Mouse (Mus musculus) liver, postnatal 0 days (tissue): ENCODE measurements around the gene Slco1c1.

ENCODE experiments used
- CTCF ChIP-seq: sonication (generic); IDR thresholded peaks from 2 replicates; pipeline ENCODE4 v1.5.1; 2016; ENCODE audit warnings: antibody characterized with exemption, low read depth
- EP300 ChIP-seq: IDR thresholded peaks from 2 replicates; pipeline ENCODE4 v1.6.1; 2016; ENCODE audit warnings: antibody characterized with exemption, low read depth, mild to moderate bottlenecking

DNA sequence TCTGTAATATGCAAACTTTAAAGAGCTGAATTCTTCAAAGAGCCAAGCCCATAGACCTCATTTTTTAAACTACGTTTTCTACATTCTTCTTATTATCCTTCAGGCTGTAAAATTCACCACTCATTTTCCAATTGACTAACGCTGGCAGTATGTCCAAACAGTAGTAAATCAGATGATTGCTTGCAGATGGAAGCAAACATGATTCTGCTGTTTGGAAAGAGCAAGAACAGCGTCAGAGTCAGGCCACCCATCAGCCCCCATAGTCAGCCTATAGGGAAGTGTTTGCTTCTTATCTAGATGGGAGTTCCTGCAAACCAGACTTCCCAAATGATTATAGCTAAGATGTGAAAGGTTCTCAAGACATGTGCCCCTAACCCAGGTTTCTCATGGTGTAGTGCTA is 13.1 kb downstream of the Slco1c1 start:
- no peak for TF ChIP-seq EP300
- TF ChIP-seq CTCF, result no peak
